Mouse (Mus musculus) right cerebral cortex, postnatal 4 days (tissue): ENCODE measurements around the gene Agpat2.

ENCODE experiments used
- DNase-seq: peaks from one replicate; pipeline ENCODE4 v3.0.0-alpha.2; 2022

The Agpat2 gene

DNA sequence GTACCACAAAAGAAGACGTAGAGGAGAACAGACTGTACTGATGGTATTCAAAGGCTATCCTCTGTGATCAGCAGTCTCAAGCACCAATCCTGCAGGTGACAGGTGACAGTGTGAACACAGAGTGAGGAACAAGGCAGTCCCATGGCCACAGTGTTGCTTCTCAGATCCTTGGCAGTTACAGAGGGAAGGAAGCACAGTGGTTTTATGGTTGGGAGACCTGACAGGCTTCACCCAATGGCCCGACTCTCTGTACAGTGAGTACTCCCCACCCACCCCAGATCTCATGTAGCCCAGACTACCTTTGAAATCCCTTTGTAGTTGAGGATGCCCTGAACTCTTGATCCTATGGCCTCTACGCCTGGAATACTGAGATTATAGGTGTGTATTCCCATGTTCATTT, 21.2 kb upstream of the Agpat2 start:
- no peak for DNase-seq

DNA sequence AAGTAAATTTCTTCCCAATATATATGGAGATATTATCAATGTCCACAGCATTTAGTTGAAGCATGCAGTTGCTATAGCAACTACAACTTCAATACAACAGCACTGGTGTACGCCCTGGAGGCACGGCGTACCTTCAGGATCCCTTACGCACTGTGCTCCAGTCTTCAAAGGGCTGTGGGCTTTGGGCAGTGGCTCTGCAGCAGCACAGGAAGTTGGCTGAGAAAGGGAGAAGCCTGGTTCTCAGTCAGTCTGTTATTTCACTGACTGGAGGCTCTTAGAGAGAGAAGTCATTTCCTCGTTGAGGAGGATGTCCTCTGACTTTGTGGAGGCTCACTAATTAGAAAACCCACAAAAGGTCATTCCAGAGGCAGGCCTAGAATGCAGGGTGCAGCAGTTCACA, 18.8 kb upstream of the Agpat2 start:
- DNase-seq: no peak

DNA sequence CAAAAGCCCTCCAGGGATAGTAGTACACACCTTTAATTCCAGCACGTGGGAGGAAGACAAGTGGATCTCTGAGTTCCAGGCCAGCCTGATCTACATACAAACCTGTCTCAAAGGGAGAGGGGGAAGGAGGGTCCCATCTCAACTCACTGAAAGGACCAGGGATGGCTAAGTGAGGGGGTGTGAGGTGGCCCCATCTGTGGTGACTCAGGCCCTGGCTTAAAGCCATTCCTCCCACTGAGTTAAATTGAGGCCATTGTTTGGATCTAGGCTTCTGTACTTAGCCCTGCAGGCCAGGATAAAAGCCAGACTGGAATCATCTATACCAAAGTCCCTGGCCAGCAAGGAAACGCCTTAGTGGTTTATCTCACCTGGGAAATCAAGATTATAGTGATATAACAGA, 17.0 kb upstream of the Agpat2 start:
- DNase-seq: no peak

DNA sequence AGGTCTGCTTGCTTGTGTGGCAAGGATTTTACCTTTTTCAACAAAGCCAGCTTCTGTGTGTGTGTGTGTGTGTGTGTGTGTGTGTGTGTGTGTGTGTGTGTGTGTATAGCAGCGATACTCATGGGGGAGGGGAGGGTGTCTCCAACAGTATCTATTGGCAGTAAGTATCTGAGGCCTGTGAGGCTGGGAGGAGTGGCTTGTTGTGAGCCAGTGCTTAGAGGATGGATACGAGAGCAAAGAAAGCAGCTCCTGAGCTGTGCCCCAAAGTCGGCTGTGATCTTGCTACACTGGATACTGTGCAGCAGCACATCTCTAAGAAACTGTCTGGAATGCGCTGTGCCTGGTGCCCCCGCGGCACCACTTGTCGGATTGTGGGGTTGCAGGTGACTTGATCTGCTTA, 13.7 kb upstream of the Agpat2 start:
- no peak for DNase-seq

DNA sequence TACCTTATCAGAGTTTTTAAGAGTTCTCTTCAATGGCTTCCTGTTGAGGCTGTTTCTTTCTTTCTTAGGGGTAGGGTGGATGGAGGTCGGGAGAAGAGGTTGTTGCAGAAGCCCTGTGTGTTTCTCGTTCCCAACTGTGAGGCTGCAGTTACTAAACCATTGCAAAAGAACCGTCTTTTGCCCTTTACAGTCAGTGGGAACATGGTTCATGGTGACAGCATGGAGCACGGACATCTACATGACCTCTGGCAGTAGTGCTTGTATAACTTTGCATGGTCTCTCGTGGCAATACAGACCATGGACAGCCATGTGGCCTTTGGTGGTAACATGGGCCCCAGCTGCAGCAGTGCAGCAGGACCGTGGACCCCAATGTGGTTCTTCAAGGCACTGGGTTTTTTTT, 13.1 kb upstream of the Agpat2 start:
- DNase-seq: no peak

DNA sequence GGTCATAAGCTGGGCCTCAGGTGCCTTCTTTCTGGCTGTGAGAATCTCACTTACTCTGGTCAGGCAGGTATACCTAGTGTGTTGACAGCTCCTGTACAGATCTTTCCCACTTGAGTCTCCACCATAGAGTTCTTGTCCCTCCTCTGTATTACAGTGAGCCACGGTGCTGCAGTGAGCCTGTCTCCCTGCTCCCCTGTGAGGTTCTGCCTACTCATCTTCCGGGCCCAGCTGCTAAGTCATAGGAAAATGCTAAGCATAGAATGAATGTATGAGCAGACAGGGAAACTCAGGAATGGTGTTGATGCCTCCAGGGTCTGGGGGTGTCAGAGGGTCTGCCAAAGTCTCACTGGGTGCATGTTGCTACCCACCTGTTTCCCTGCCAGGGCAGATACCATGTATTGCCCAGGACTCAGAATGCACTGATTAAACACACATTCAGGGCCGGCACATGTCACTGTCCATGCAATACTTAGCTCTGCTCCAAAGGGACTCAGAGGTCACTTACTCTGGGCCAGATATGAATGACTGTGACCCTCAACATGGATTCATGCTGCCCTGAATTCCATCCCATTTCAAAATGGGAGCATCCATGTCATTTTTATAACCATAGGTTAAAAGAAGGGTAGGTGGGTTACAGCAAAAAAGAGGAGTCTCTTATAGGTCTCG, 11.4 kb upstream of the Agpat2 start:
- no peak for DNase-seq

DNA sequence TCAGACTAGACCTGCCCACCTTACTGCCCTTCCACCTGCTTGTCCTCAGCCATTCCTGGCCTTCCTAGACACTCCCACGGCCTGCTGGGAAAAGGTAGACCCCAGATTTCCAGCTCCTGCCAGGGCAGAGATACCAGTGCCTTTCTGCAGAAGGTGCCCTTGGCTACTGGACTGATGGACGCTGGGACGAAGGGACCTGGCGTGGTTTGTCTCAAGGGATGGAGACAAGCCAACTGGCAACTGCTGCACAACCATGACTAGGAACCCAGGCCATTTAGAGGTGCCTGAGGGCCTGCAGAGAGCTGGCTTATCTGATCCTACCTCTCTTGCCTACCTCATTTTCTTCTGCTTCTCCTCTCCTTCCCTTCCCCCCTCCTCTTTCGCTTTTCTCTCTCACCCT, 10.7 kb upstream of the Agpat2 start:
- no peak for DNase-seq

DNA sequence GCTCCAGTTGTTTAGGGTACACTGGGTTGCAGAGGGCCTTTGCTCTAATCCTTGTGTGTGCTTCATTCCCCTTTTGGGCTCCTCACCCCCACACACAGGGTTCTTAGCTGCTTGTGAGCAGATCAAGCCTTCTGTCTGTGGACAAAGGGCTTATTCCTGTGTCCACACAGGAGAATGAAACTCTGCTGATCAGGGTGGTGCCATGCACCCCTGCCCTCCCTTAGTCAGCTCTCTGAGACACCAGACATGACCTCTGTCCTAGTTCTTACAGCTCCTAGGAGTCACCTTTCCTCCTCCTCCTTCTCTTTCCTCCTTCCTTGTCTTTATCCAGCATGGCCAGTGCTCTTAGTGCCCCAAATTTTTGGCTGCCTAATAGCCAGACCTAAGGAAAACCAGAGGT, 7.7 kb upstream of the Agpat2 start:
- no peak for DNase-seq

DNA sequence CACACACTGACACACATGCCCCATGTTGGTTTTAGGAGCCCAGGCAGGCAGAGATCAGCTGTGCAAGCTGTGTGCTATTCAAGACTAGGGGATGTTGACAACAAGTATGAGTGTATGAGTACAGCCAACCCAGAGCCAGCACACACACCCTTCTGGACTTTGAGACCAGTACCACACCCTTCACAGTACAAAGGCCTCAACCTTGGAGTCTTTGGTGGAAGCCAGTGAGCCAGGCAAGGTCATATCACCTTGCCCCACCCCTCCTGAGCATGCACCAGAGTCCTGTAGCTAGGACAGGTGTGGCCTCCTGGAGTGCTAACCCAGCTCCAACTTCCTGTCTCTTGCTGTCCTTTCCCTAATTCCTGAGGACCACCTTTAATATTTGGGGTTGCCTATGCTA, 6.8 kb upstream of the Agpat2 start:
- DNase-seq: no peak

DNA sequence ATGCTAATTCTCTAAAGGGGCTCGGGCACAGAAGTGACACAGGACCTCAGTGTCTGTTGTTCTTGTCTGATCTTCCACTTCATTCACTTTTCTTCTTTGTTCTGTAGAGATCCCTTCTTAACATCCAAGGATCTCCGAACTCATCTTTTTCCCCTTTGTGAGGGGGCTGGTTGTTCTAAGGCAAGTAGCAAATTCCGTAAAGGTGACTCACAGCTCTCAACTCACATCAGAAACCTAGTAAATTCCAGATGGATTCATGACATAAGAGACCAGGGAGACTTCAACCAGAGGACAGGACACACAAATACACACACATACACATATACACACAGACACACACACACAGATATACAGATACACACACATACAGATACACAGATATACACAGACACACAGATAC, 6.3 kb upstream of the Agpat2 start:
- no peak for DNase-seq

DNA sequence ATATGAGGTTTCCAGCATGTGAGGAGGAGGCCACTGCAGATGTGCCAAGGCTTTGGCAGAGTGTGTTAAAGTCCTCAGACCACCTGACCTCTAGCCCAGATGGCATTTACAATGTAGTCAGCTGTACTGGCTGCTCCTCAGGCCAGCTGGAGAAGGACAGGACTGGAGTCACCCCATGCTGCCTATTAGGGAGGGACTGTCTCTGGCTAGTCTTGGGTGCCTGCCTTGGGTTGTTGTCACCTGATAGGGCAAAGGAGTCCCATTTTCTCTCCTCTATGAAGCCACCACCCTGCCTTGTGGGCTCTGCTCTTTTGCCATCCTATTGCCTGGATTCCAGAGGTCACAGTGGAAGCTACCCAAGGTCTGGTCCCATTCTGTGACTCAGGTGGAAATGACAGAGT, 5.0 kb upstream of the Agpat2 start:
- no peak for DNase-seq

DNA sequence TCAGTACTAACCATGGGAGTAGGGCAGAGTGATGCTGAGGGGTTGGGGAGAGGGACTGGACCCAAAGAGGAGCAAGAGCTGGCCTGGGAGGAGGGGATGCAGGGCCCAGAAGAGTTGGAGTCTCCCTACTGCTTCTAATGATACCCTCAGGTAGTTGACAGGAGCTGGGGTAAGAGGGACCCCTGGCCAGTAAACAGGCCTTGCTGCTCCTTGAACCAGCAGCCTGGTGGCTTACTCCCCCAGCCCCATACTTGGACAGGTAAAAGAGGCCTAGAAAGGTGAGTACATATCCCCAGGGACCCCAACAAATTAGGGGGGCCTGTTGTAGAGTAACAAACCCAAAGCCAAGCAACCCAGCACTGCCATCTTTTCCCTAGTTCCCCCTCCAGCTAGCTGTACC, 4.6 kb upstream of the Agpat2 start:
- DNase-seq: no peak

DNA sequence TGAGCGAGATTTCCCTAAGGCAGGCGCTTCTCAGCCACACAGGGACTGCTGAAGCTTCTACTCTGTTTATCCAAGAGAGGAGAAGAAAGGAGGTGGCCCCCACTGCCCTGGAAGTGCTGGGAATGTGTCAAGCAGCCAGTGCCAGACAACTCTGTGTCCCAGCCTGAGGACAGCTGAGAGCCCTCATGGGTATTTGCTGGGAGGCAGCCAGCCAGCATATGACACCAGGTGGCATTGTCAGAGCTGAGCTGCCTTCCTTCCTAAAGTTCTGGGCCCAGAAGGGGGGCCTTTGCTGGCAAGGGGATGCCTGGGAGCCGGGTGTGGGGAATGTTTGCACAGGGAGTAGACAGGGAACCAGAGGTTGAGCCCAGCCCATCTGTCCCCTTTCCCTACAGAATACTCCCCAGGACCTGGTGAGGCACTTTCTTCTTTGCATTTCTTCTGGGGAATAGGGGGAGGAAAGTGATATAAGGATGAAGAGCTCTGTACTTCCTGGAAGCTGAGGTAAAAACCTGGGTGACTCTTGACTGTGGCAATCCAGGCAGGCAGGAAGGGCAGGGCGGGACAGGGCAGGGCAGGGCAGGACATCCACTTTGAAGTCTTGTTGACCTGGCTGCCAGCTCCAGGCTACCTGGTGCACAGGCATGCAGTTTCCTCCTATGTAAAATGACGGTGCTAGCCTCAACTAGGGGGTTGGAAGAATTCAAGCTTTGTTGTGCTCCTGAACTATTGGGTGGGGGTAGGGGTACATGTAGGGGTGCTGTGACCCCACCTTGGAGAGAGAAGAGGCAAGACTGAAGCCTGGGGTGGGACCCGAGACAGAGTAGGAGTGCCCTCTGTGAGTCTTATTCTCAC, 3.1 kb upstream of the Agpat2 start:
- DNase-seq: no peak

DNA sequence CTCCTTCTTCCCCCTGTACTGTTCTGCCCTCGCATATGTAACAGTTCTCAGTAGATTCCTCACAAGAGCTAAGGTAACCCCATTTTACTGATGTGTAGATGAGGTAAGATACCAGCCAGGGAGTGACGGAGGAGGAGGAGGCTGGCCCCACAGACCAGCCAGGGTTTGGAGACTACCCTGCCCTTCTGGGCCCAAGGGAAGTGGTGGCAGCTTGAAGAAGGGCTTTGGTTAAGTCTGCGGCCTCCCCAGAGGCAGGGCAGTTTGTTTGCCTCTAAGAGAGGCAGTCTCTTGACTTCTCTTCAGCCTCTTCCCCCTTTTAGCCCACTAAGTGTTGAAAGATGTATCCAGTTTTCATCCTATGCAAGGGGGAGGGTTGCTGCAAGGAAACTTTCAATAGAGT, 2.4 kb upstream of the Agpat2 start:
- no peak for DNase-seq

DNA sequence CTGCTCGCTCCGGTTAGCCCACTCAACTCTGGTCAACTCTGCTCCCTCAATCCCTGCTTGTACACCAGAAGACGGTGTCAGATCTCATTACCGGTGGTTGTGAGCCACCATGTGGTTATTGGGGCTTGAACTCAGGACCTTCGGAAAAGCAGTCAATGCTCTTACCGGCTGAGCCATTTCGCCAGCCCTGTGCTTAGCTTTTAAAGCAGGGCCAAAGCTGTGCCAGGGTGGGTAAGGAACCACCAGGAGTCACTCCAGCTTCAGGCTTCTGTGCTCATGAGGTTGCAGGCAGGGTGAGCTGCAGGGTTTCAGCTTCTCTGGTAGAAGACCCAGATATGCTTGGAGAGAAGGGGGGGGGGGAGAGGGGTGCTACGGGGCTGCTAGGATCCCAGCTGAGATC, 1.1 kb upstream of the Agpat2 start:
- no peak for DNase-seq

DNA sequence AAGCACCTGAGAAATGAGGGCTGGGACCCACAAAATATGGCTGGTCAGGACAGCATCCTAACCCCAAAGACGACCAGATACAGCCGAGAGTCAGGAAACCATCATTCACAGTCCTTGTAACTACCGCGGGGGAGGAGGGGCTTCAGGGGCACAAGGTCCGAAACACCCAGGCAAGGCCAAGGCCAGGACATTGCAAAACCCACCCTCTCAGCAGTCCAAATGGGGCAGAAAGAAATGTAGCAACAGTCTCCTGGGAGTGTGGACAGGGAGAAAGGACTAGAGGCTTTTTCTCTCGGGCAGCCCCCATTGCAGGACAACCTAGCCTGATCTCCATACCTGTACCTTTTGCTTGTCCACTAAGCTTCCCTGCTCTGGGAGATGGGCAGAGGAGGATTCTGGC, 1.1 kb downstream of the Agpat2 start:
- no peak for DNase-seq

DNA sequence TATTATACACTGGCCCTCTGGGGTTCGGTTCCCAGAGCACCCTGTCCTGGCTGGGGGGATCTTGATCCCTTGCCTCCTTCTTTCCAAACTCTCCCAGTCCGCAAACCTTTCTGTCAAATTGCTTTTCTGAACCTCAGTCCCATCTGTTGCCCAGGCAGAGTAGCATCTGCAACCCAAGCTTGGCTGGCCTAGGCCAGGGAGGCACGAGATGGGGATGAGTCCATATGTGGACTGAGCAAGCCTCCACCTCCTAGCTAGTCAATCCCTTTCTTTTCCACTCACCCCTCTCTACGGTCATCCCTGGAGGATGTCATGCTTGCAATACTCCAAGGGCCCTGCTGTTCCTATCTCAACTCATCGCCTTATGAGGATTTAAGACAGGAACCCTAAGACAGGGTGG, 1.6 kb downstream of the Agpat2 start:
- no peak for DNase-seq

DNA sequence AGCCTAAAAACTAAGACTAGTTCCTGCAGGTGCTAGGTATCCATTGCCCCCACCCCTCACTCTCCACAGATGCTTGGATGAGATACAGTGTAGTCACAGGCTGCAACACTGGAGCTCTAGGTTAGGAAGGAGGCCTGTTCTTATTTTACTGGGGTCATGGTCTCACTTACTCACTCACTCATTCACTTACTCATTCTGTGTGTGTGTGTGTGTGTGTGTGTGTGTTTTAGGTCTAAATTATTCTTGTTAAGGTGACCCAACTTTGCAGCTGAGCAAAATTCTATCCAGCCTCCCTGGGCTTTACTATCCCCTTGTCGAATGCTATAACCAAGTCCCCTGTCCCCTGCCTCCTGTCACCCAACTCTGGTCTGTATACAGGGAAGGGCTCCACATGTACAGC, 2.6 kb downstream of the Agpat2 start:
- no peak for DNase-seq

DNA sequence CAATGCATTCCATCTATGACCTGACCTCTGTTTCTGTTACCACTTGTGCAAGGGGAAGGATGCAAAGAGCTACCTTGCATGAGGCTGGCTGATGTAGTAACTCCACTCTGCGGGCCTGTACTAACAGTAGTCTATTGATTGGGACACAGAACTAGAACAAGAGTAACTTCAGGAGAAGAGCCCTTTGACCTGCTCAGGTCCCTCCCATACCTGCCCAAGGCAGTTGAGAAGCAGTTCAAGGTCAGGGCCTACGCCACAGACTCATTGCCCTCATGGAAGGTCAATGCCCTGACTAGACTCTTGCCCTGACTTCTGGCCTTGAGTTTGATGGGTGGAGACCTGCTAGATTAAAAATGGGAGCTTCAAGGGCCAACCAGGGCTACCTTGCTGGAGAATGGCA, 3.6 kb downstream of the Agpat2 start:
- no peak for DNase-seq

DNA sequence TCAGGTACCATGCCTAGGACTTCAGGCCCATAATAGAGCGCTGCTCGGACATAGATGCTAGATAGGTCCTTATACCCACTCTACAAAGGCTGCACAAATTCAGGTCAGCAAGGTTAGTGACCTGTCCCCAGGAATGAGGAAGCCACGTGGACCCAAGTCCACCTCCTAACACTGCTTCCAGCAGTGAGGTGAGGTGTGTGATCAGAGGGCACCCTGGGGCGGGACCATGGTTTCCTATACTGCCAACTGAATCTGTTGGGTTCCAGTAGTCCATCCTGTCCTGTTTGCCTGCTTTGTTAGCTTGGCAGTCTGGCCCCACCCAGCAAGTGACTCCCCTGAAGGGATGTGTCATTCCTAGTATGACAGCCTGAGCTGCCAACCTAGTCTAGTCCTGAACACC, 4.3 kb downstream of the Agpat2 start:
- DNase-seq: no peak

DNA sequence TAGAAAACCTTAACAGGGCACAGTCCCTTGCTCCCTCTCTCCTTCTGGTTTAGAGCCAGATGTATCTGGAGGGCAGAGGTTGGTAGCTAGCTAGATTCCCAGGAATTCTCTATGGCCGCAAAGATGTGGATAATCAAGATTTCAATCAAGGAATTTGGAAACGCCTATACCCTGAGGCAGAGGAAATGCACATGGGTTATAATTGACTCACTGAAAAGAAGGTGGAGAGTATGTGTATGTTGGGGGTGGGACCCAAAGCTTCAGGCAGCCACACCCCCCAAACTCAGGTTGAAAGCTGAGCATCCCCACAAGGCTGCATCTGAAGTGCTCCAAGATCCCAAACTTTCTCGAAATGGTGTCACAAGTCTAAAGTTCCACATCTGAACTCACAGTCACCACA, 5.8 kb downstream of the Agpat2 start:
- DNase-seq: no peak

DNA sequence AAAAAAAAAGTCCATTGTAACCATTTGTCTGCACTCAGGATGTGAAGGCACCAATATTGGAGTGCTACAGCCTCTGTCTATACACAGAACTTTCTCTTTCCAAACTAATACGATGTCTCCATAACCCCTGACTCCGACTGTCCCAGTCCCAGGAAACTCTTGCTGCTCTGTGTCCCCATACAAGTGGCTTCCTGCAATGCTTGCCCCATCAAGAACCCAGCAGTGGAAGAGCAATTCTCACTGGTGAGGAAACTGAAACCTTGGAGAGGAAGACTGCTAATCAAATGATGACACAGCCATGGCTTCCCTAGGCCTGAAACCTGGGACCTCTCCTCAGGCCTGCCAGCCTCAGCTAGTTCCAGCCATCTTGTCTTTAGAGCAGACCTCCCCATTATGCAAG, 6.4 kb downstream of the Agpat2 start:
- DNase-seq: no peak

DNA sequence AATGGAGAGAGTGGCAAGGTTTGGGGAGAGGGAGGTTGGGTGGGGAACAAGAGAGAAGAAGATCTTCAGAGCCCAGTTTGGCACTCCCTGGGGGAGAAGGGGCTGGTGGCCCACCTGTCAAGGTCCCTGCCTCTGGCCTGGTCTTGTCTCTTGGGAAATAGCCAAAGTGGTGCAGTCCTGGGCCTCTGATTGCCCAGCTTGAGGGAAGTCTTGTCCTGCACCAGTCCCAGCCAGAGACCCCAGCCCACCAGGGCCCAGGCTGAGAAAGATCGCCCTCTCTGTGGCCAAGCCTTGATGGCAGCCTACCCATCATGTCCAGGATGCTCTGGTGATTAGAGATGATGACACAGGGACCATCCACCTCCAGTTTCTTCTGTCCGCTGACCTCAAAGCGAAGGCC, 7.3 kb downstream of the Agpat2 start:
- DNase-seq: no peak

DNA sequence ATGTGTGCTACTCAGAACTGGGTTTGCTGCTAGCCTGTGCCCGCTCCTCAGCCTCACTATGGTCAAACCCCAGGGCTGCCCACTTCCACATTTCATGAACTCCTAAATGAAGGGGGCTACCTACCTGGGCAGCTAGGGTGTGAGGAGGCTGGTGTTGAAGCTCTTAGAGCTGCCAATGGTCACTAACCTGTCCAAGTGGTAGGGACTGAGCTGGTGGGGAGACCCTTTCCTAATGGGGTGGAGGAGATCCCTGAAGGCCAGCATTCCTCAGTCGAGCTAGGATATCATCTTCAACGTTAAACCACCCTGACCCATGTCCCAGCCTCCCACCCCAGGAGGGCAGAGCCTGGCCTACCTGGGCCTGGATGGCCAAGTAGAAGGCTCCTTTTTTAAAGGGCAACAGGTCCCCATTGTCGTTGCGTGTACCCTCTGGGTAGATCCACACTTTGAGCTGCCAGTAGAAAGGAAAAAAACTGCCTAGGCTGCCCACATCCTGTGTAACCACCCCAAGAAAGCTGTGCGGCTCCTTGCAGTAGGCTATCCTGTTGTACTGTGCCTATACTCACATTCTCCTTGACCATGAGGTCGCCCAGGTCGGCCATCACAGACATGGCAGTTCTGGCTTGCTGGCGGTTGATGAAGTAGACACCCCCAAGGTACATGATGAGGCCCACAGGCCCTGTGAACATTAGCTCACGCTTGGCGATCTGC, 8.3 kb downstream of the Agpat2 start:
- no peak for DNase-seq
